Mouse (Mus musculus) embryonic facial prominence, embryonic 10.5 days (tissue): ENCODE data around the gene Mef2a. TPM values are rescaled to one million over a fixed set of nuclear protein-coding genes. Genes with fewer than 3 reads are reported as not detected.

ENCODE experiments used
- DNase-seq: peaks from one replicate; pipeline ENCODE4 v3.0.0-alpha.2; 2017; ENCODE audit warnings: low spot score
- H3K27ac ChIP-seq: fragments of 300-500 bp; sonication (generic); replicated peaks from 2 replicates; pipeline ENCODE4 v1.5.1; 2016; ENCODE audit warnings: mild to moderate bottlenecking
- H3K27me3 ChIP-seq: fragments of 300-500 bp; sonication (generic); replicated peaks from 2 replicates; pipeline ENCODE4 v1.6.1; 2016; ENCODE audit warnings: low read depth, mild to moderate bottlenecking; ENCODE audit not compliant: poor library complexity, severe bottlenecking
- H3K36me3 ChIP-seq: fragments of 300-500 bp; sonication (generic); replicated peaks from 2 replicates; pipeline ENCODE4 v1.6.1; 2016; ENCODE audit warnings: mild to moderate bottlenecking, moderate library complexity
- H3K4me1 ChIP-seq: fragments of 300-500 bp; sonication (generic); 2 replicates; pipeline ENCODE4 v1.6.1; 2016
- H3K4me3 ChIP-seq: fragments of 300-500 bp; sonication (generic); 2 replicates; pipeline ENCODE4 v1.5.1; 2016; ENCODE audit warnings: mild to moderate bottlenecking, moderate library complexity
- H3K9me3 ChIP-seq: fragments of 300-500 bp; sonication (generic); 2 replicates; pipeline ENCODE4 v1.6.1; 2016; ENCODE audit warnings: mild to moderate bottlenecking
- WGBS: fragments of 180-500 bp; shearing (Covaris S2); methylation state at CpG from one replicate; pipeline ENCODE4 v1.1.7; 2016; 5-methylcytosine and 5-hydroxymethylcytosine counted together
- polyA plus RNA-seq: library from polyadenylated mRNA; unstranded; fragments of >200 nt; fragmentation: Nextera tagmentation; extraction: Ambion mirVana; gene quantifications from 2 replicates; pipeline ENCODE4 v1.2.1, GENCODE M21; 2016

Gene Mef2a
- polyA plus RNA-seq, 1 experiment from 2014 or later: 25.1 TPM

DNA sequence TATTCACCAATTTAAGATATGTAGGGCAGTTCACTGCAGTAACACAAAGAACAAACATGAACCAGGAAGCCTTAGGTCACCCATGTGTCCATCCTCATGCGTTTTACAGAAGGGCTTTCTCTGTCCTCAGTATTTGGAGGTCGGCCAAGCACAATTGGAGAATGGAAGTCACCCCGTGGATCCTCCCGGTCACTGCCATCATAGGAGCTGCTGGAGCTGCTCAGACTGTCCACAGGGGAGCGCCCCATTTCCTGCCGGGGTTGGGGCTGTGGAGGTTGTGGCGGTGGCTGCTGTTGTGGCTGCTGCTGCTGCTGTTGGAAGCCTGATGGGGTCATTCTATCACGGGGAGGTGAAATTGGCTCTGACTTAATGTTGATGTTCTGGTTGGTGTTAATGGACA, 137.9 kb downstream of the Mef2a start:
- no peak for DNase-seq
- Histone ChIP-seq H3K27me3 (no peaks in the 10 kb centered on the region), H3K27ac (no peak overlapping the region), H3K9me3 (no peaks in the 10 kb centered on the region), H3K36me3 (peaks cover 54% of the 10 kb centered on the region), H3K4me1 (no peaks in the 10 kb centered on the region), H3K4me3 (no peak overlapping the region)
- WGBS: 79% methylated on average over 8 of the region's 8 CpGs

DNA sequence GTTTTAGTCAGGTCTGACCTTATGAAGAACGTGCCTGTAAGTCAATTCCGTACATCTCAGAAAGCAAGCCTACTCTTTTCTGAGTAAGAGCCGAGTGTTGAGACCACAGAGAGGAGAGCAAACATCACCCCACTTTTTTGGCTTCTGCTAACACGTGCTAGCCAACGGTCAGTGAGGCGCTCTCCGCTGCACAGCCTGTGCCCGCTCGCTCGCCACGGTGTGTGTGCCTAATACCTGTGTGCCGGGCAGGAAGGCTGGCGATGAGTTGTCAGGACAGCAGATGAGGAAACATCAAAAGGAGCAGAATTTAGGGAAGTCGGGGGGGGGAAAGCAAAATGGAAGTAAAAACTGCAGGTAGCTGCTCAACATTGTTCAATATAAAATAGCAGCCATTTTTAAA, 140.2 kb downstream of the Mef2a start:
- H3K4me3 ChIP-seq: no peak overlapping the region
- no peaks in the 10 kb centered on the region for H3K4me1 ChIP-seq
- H3K36me3 ChIP-seq: peaks cover 44% of the 10 kb centered on the region
- no peaks in the 10 kb centered on the region for H3K27me3 ChIP-seq
- no peak overlapping the region for H3K27ac ChIP-seq
- WGBS: 92% methylated on average over 14 of the region's 14 CpGs
- no peak for DNase-seq
- no peaks in the 10 kb centered on the region for H3K9me3 ChIP-seq

DNA sequence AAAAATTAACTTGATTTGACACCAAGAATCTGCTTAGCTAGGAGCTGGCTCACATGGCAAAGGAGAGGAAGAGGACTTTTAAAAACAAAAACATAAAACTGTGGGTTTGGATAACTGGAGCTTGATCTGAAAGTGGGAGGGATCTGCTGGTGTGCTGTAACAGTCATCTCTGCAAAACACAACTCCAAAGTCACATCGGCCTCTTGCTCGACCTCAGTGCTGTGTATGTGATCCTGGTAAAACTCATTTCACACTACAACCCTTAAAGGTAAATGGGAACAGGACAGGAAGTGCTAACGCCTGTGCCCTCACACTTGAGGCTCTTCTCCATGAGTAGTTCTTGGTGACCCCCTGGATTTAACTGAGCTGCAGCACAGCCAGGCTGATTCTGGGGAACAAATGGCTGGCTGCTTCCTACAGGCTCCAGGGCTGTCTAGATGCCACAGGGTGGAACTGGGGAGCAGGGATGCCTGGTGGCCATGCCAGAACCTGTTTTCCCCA, 142.0 kb downstream of the Mef2a start:
- Histone ChIP-seq H3K27ac (no peak overlapping the region), H3K36me3 (peaks cover 44% of the 10 kb centered on the region), H3K27me3 (no peaks in the 10 kb centered on the region), H3K4me3 (no peak overlapping the region), H3K9me3 (no peaks in the 10 kb centered on the region), H3K4me1 (no peaks in the 10 kb centered on the region)
- 86% methylated on average over 3 of the region's 3 CpGs for WGBS
- DNase-seq: no peak

DNA sequence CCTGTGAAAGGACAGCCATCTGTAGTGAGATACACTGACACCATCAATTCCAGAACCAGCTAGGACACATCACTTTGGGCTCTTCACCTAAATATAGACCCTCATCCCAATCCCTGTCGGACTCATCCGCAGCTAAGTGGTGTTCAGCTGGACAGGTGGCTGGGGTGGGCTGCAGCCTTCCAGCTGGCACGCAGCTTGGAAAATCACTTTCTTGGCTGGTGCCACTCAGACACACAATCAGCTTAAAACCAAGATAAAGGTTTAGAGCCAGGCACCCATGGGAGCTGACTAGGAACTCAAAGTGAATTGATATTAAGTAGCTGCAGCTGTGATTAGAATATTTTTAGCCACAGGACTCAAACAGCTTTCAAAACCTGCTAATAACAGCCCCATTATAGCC, 142.4 kb downstream of the Mef2a start:
- H3K4me3 ChIP-seq: no peak overlapping the region
- H3K27me3 ChIP-seq: no peaks in the 10 kb centered on the region
- H3K9me3 ChIP-seq: no peaks in the 10 kb centered on the region
- peaks cover 42% of the 10 kb centered on the region for H3K36me3 ChIP-seq
- no peak for DNase-seq
- no peak overlapping the region for H3K27ac ChIP-seq
- 91% methylated on average over 3 of the region's 3 CpGs for WGBS
- no peaks in the 10 kb centered on the region for H3K4me1 ChIP-seq

DNA sequence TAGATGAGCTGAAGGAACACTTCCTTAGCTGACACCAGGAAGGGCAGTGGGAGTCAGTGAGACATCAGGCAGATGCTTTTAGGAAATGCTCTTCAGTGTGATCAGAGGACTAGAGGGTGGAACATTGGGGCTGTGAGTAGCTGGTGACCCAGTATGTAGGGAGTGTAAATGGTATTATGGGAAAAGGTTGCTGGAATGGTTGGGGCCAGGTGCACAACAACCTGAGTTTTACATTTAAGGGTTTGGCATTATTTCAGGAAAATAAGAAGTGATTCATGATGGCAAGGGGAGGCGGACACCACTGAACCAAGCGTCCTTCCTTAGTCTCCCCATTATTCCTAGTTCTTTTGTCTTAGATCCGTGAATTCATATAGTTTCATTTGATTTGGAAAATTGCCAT, 143.0 kb downstream of the Mef2a start:
- no peaks in the 10 kb centered on the region for H3K27me3 ChIP-seq
- peaks cover 37% of the 10 kb centered on the region for H3K36me3 ChIP-seq
- WGBS: 94% methylated on average over 3 of the region's 3 CpGs
- H3K9me3 ChIP-seq: no peaks in the 10 kb centered on the region
- no peak overlapping the region for H3K27ac ChIP-seq
- DNase-seq: no peak
- H3K4me3 ChIP-seq: no peak overlapping the region
- H3K4me1 ChIP-seq: no peaks in the 10 kb centered on the region

DNA sequence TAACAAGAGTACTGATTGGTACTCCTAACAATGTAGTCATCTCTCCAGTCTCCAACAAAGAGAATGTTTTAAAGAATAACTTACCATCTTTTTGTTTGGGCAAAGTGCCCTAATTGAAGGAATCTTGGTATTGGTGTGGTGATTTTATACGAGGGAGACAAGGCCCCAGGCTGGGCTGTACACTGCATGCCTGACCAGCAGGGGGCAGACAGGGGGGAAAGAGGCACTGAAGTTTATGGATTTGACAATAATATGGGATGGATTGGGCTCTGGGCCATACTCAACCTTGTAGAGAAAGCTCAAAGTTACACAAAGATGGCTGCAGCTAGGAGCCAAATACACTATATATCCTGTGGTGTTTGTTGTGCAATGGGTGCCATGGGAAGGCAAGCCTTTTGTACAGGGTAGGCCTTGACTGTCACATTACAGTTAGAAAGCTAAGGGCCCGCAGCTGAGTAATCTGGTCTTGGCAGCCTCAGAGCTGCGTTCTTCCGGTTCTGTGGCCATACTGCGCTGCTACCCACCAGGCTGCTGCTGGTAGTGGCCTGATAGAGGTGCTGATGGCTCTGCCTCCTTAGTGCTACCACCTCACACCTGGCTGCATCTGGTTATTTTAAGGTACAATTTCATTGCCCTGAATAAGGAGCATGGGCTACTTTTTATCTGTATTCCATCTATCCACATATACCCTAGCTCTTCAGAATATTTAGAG, 143.6 kb downstream of the Mef2a start:
- 81% methylated on average over 5 of the region's 5 CpGs for WGBS

DNA sequence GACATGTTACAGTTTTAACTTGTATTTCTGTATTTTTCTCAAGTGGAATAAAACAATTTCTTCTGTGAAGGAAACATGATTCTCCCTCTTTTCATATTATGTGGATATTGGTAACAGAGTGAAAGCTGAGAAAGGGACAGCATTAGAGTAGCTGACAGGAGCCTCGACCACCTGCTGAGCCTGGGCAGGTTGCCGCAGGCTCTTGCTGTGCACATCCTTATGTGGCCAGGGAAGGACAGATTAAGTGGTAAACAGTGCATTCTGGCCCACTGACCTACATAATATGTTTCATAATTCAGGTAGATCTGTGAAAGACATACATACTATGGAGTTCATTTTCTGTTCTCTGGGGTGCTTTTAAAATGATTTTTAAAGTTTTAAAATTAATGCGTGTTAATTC, 144.3 kb downstream of the Mef2a start:
- H3K27me3 ChIP-seq: no peaks in the 10 kb centered on the region
- H3K36me3 ChIP-seq: peaks cover 31% of the 10 kb centered on the region
- no peak for DNase-seq
- no peak overlapping the region for H3K27ac ChIP-seq
- 62% methylated on average over 3 of the region's 3 CpGs for WGBS
- peaks cover 6% of the 10 kb centered on the region for H3K4me1 ChIP-seq
- no peaks in the 10 kb centered on the region for H3K9me3 ChIP-seq
- no peak overlapping the region for H3K4me3 ChIP-seq

More for the DNA sequence above, 143.6 kb downstream of the Mef2a start:
- Histone ChIP-seq H3K4me1 (no peaks in the 10 kb centered on the region), H3K4me3 (no peak overlapping the region), H3K27ac (no peak overlapping the region), H3K9me3 (no peaks in the 10 kb centered on the region), H3K27me3 (no peaks in the 10 kb centered on the region), H3K36me3 (peaks cover 31% of the 10 kb centered on the region)
- peak; percentile 61 for DNase-seq

DNA sequence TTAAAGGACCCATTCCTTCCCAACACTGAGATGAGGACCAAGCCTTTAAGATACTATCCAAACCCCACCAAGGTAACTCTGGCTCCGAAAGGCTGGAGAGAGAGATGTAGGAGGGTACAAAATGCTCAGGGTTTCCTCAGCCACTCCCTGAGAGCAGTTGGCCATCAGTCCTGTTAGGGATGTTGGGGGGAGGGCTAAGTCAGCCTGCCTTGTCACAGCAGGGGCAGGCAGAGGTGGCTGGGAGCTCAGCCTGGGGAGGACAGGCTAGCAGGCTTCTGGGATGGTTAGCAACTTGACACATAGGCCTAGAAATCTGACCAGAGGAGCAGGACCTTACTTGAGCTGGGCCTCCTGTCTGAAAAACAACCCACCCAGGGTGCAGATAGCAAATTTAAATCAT, 145.1 kb downstream of the Mef2a start:
- H3K4me1 ChIP-seq: peaks cover 13% of the 10 kb centered on the region
- no peak overlapping the region for H3K27ac ChIP-seq
- H3K36me3 ChIP-seq: peaks cover 26% of the 10 kb centered on the region
- H3K27me3 ChIP-seq: no peaks in the 10 kb centered on the region
- H3K9me3 ChIP-seq: no peaks in the 10 kb centered on the region
- WGBS: 82% methylated on average over 1 of the region's 1 CpGs
- no peak for DNase-seq
- H3K4me3 ChIP-seq: no peak overlapping the region

DNA sequence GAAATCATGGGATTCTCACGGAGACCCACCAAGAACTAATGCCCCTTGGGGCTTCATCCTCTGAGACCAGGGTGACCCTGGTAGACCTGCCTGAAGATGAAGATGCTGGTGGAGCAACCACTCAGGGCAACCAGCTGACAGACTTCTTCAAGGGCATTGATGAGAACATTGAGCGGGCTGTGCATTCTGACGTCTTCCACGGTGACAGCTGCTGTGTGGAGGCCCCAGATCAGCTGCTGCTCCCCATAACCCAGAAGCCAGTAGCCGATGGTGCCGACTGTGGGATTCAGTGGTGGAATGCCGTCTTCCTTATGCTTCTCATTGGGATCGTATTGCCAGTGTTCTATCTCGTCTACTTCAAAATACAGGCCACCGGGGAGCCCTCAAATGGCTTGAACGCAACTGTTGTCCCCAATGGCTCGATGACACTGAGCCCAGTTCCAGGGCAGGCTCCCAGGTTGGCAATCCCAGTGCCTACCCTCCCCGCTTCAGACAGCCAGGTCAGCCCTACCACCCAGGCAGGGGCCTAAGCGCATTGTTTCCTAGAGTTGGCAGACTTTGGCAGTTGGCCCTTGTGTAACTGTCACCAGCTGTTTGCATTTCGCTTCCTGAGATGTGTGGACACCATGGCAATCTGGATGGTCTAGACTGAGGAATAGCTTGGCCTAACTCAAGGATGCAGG, 146.6 kb downstream of the Mef2a start:
- no peak overlapping the region for H3K27ac ChIP-seq
- no peak for DNase-seq
- H3K4me1 ChIP-seq: peaks cover 20% of the 10 kb centered on the region
- no peaks in the 10 kb centered on the region for H3K27me3 ChIP-seq
- 93% methylated on average over 15 of the region's 15 CpGs for WGBS
- H3K36me3 ChIP-seq: peaks cover 18% of the 10 kb centered on the region
- H3K9me3 ChIP-seq: no peaks in the 10 kb centered on the region
- H3K4me3 ChIP-seq: no peak overlapping the region

DNA sequence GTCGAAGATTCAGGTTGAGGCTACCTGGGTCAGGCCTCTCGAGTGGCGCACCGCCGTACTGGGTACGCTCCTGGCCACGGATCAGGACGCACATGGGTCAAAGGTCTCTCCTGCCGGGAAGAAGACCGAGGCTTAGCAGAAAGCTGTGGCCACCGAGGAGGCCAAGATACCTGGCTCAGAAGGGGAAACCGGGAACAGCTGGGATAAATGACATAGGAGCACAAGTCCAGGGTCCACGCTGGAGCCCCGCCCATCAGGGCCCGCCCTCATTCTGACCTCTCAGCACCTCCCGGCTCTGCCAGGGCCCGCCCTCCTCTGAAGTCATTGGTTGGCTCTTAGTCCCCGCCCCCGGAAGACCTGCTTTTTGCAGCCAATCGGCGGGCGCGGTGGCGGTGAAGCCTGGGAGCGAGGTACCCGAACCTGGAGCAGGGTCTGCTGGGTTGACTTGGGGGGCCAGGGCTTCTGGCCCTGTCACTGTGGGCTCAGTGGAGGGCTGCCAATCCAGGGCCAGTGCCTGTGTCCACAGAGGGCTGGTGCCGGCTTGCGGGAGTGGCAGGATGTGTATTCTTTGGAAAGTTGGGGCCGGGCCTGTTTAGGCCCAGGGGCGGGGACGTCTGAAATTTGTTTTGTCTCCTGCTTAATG, 150.3 kb downstream of the Mef2a start, which contains the start of gene Lysmd4:
TSS of gene Lysmd4 (plus strand) at position 325 of the 643 bp plus-strand sequence.
- H3K4me3 ChIP-seq: peak within 1 kb of the TSS; percentile 82
- no peaks in the 10 kb centered on the region for H3K27me3 ChIP-seq
- peak; percentile 96 for DNase-seq
- 7% methylated on average over 31 of the region's 31 CpGs for WGBS
- H3K36me3 ChIP-seq: peaks cover 18% of the 10 kb centered on the region
- peak within 1 kb of the TSS; percentile 84 for H3K27ac ChIP-seq
- H3K4me1 ChIP-seq: peaks cover 20% of the 10 kb centered on the region
- H3K9me3 ChIP-seq: no peaks in the 10 kb centered on the region

DNA sequence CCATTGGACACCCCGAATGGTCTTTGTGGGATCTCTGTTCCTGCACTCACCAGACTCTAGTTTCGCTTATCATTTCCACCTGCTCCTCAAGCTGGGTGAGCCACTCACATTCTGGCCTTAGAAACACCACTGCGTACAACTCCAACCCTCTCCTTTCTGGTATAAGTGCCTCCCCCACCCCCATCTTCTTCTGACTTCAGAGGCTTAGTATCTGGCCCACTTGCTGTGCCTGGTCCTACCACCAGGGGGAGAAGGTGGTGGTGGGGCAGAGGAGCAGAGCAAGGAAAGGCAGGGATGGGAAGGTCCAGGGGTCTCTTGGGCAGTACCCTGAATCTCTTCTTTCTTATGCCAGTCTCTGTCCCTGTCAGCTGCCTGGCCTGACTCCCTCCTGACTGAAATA, 155.6 kb downstream of the Mef2a start:
- H3K36me3 ChIP-seq: no peaks in the 10 kb centered on the region
- no peaks in the 10 kb centered on the region for H3K9me3 ChIP-seq
- DNase-seq: peak; percentile 73
- 67% methylated on average over 3 of the region's 3 CpGs for WGBS
- no peaks in the 10 kb centered on the region for H3K27me3 ChIP-seq
- H3K4me1 ChIP-seq: peaks cover 3% of the 10 kb centered on the region
- no peak overlapping the region for H3K27ac ChIP-seq
- H3K4me3 ChIP-seq: no peak overlapping the region

DNA sequence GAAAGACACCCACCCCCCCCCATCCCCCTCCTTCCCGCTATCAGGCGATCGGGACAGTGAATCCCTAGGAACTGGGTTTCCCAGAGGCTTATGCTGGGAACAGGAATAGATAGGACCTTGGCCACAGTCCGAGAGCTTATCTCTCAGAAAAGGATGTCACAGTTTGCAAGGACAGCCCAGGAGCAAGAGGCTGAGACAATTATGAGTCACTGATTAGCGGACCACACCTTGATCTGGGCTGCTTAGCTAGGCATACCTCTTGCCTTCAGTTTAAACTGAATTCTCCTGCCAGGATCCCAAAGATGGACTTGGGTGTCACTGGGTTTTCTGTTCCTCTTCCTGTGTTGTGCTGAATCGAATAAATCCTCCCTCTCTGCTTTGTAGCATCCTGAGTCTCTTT, 156.3 kb downstream of the Mef2a start:
- no peak for DNase-seq
- 85% methylated on average over 6 of the region's 6 CpGs for WGBS
- Histone ChIP-seq H3K9me3 (no peaks in the 10 kb centered on the region), H3K27me3 (no peaks in the 10 kb centered on the region), H3K27ac (no peak overlapping the region), H3K4me3 (no peak overlapping the region), H3K36me3 (no peaks in the 10 kb centered on the region), H3K4me1 (0 out of 2 replicates have a peak, but pooled peaks cover 2% of the 10 kb centered on the region)
